Mouse (Mus musculus): ENCODE measurements around the gene Ppm1l.

DNA sequence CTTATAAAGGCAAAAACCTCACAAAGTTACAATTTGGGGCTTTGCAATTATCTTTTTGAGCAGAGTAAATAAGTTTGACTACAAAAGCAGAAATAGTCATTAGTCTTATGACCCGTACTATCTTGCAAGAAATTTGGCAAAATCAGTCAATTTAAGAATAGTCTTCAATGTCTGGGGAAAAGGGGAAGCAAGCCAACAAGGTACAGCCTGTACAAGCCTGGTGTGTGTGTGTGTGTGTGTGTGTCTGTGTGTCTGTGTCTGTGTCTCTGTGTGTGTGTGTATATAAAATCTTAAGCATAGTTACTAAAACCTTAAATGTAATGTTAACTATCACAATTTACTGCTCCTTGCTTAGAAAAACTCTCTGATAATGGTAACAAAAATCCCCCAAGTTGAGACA lies 290.3 kb downstream of the Ppm1l start:
- TF ChIP-seq HCFC1 (IDR thresholded peaks at IDR 0.05; ENCODE audit: low read depth, low read length) (no peak), POLR2A (IDR thresholded peaks at IDR 0.05; ENCODE audit: control insufficient read depth in 1 of 2, insufficient read depth in 1 of 2, low read depth in 1 of 2, low read length in 2 of 2, poor library complexity in 1 of 2) (no peak), MAX (IDR thresholded peaks at IDR 0.05; ENCODE audit: low read length) (no peak), EP300 (IDR thresholded peaks at IDR 0.05; ENCODE audit: low read depth in 1 of 2, low read length in 2 of 2) (no peak), USF1 (IDR thresholded peaks at IDR 0.05; ENCODE audit: low read depth, low read length) (no peak), CTCF (IDR thresholded peaks at IDR 0.05 in 2 of 3, conservative IDR thresholded peaks at IDR 0.05 in 1 of 3; ENCODE audit: control insufficient read depth in 1 of 3, insufficient read depth in 1 of 3, low read depth in 2 of 3, low read length in 3 of 3, poor library complexity in 1 of 3, severe bottlenecking in 1 of 3) (no peak)
